Comparison of ENCODE assay signal across 16 mouse cellular contexts in the genomic region with DNA sequence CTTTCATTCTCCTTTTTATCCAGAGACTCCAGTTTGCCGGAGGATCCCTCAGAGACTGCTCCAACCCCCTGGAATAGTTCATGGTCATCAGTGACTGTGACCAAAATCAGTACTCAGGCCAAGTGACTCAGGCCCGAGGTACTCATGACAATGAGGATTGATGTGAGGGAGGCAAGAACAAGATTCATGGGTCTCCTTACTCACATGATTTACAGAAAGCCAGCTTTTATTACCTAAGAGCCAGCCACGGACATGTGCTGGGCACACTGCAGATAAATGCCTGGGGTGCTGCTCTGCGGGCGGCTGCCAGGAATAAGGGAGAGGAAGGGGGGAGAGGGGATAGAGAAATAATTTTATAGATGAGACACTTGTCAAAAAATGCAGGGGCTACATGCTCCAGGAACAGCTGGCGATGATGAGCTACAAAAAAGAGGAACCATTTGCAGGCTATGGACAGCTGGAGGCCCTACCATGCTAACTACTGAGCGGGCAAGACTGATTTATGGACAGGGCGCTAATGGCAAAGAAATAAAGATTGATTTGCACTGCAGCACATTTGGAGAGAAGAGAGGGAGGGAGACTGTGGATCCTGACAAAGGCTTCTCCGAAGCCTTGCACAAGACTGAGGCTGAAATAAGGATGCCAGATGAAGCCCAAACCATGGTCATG.
DNase-seq lines count a peak whose midpoint lies in the region; ATAC-seq lines count a peak whose summit lies in the region.
"Had no signal": no experiment of that assay in that cellular context is flagged by ENCODE, and none has a peak within 500 bp of the region (broad histone marks: within the 10 kb centered on the region; RNA-seq: fewer than 3 reads in every experiment).

No protein-coding gene starts in this region.

- no peak overlapping the region for H3K4me3 ChIP-seq in kidney, embryonic 14.5 days (ENCODE audit: low read length)
- H3K4me3 ChIP-seq in kidney, embryonic 16.5 days (ENCODE audit: low read length): no peak overlapping the region
- H3K4me3 ChIP-seq in hindbrain, embryonic 14.5 days (replicated peaks; ENCODE audit: low read length): no peak overlapping the region
- H3K4me3 ChIP-seq in neural tube, embryonic 13.5 days: no peak overlapping the region
- H3K4me3 ChIP-seq: limb, embryonic 13.5 days had no signal

- H3K9me3 ChIP-seq in kidney, embryonic 14.5 days (ENCODE audit: control insufficient read depth, low read length): no peaks in the 10 kb centered on the region
- no peaks in the 10 kb centered on the region for H3K9me3 ChIP-seq in kidney, embryonic 16.5 days (ENCODE audit: low read length)
- no peaks in the 10 kb centered on the region for H3K9me3 ChIP-seq in hindbrain, embryonic 14.5 days (ENCODE audit: control insufficient read depth, low read length)
- no peaks in the 10 kb centered on the region for H3K9me3 ChIP-seq in neural tube, embryonic 13.5 days
- H3K9me3 ChIP-seq: limb, embryonic 13.5 days had no signal

- no peaks in the 10 kb centered on the region for H3K36me3 ChIP-seq in kidney, embryonic 14.5 days (ENCODE audit: control insufficient read depth, insufficient read depth, low read length)
- H3K36me3 ChIP-seq in kidney, embryonic 16.5 days (ENCODE audit: insufficient read depth, low read length): no peaks in the 10 kb centered on the region
- no peaks in the 10 kb centered on the region for H3K36me3 ChIP-seq in hindbrain, embryonic 14.5 days (replicated peaks; ENCODE audit: control insufficient read depth, insufficient read depth)
- H3K36me3 ChIP-seq in neural tube, embryonic 13.5 days: no peaks in the 10 kb centered on the region
- H3K36me3 ChIP-seq: limb, embryonic 13.5 days had no signal

- intact Hi-C loops in left cerebral cortex, postnatal 4 days (cut with DNase I): no loop called here

- WGBS in kidney, embryonic 14.5 days: 29% methylated on average over 9 of the region's 9 CpGs
- 33% methylated on average over 9 of the region's 9 CpGs for WGBS in kidney, embryonic 16.5 days
- 59% methylated on average over 9 of the region's 9 CpGs for WGBS in hindbrain, embryonic 14.5 days
- 15% methylated on average over 9 of the region's 9 CpGs for WGBS in neural tube, embryonic 13.5 days

- H3K27me3 ChIP-seq in kidney, embryonic 14.5 days (ENCODE audit: control insufficient read depth, insufficient read depth, low read length): no peaks in the 10 kb centered on the region
- no peaks in the 10 kb centered on the region for H3K27me3 ChIP-seq in kidney, embryonic 16.5 days (ENCODE audit: insufficient read depth, low read length)
- H3K27me3 ChIP-seq in hindbrain, embryonic 14.5 days (ENCODE audit: control insufficient read depth, insufficient read depth, low read length): no peaks in the 10 kb centered on the region
- no peaks in the 10 kb centered on the region for H3K27me3 ChIP-seq in neural tube, embryonic 13.5 days
- H3K27me3 ChIP-seq: limb, embryonic 13.5 days had no signal

- no peak overlapping the region for H3K9ac ChIP-seq in kidney, embryonic 14.5 days (ENCODE audit: low read depth, low read length)
- no peak overlapping the region for H3K9ac ChIP-seq in kidney, embryonic 16.5 days (replicated peaks; ENCODE audit: low read length)
- H3K9ac ChIP-seq in hindbrain, embryonic 14.5 days: no peak overlapping the region
- H3K9ac ChIP-seq in neural tube, embryonic 13.5 days: 0 out of 2 replicates have a peak overlapping the region, but pooled peaks have one; percentile 17
- H3K9ac ChIP-seq: limb, embryonic 13.5 days; liver, embryonic 14.5 days had no signal

- H3K4me1 ChIP-seq in kidney, embryonic 14.5 days (ENCODE audit: control insufficient read depth, insufficient read depth, low read length): 0 out of 2 replicates have a peak, but pooled peaks cover 4% of the 10 kb centered on the region
- H3K4me1 ChIP-seq in kidney, embryonic 16.5 days (ENCODE audit: insufficient read depth, low read length): no peaks in the 10 kb centered on the region
- 0 out of 2 replicates have a peak, but pooled peaks cover 3% of the 10 kb centered on the region for H3K4me1 ChIP-seq in hindbrain, embryonic 14.5 days (replicated peaks; ENCODE audit: control insufficient read depth, insufficient read depth, low read length)
- H3K4me1 ChIP-seq in neural tube, embryonic 13.5 days (replicated peaks): peaks cover 27% of the 10 kb centered on the region

- no peak overlapping the region for H3K4me2 ChIP-seq in kidney, embryonic 14.5 days (replicated peaks; ENCODE audit: low read depth, low read length)
- H3K4me2 ChIP-seq in kidney, embryonic 16.5 days (replicated peaks; ENCODE audit: low read depth, low read length): no peak overlapping the region
- H3K4me2 ChIP-seq in hindbrain, embryonic 14.5 days (replicated peaks): no peak overlapping the region
- peak overlapping the region; percentile 16; the same call in 1 of the 2 replicates for H3K4me2 ChIP-seq in neural tube, embryonic 13.5 days
- H3K4me2 ChIP-seq: limb, embryonic 13.5 days had no signal

- no peak overlapping the region for H3K27ac ChIP-seq in kidney, embryonic 14.5 days (ENCODE audit: low read depth, low read length)
- no peak overlapping the region for H3K27ac ChIP-seq in kidney, embryonic 16.5 days (ENCODE audit: low read length)
- H3K27ac ChIP-seq in hindbrain, embryonic 14.5 days: peak overlapping the region; percentile 67
- H3K27ac ChIP-seq in neural tube, embryonic 13.5 days (replicated peaks): peak overlapping the region; percentile 89
- H3K27ac ChIP-seq: limb, embryonic 13.5 days; liver, embryonic 14.5 days had no signal

- DNase-seq in adrenal gland, postnatal 36 days: peak; percentile 65 to 76
- DNase-seq in hindbrain, embryonic 14.5 days (ENCODE audit: low spot score): peak; percentile 55
- no peak for DNase-seq in left cerebral cortex, adult 8-10 months (ENCODE audit: low spot score in 2 of 2)
- DNase-seq in left cerebral cortex, postnatal 4 days: no peak
- DNase-seq in urinary bladder, postnatal 36 days (ENCODE audit: low spot score in 2 of 2): no peak
- DNase-seq: cerebellum, adult 2 months; heart, postnatal 4 days; kidney, postnatal 36 days; layer of hippocampus, adult 9-11 months had no signal

- 0 out of 2 replicates have a peak, but pooled peaks have one; percentile 12 for ATAC-seq in kidney, embryonic 14.5 days (ENCODE audit: low FRiP score, low TSS enrichment)
- no peak for ATAC-seq in kidney, embryonic 16.5 days (ENCODE audit: low FRiP score, low TSS enrichment)
- peak; percentile 65 for ATAC-seq in hindbrain, embryonic 14.5 days (ENCODE audit: low FRiP score)
- ATAC-seq in neural tube, embryonic 13.5 days (ENCODE audit: low read depth): peak; percentile 89
- ATAC-seq: intestine, postnatal 0 days; lung, postnatal 0 days had no signal

Comparison
In these comparisons a context has a peak if more than half of its experiments do, and no peak if none do; other contexts are left out.
1. H3K27ac ChIP-seq: peak in hindbrain, embryonic 14.5 days (single experiment) and neural tube, embryonic 13.5 days (single experiment); none in kidney, embryonic 14.5 days (single experiment) and kidney, embryonic 16.5 days (single experiment).
2. DNase-seq: peak in adrenal gland, postnatal 36 days (2 of 2) and hindbrain, embryonic 14.5 days (single experiment); none in left cerebral cortex, adult 8-10 months (0 of 2), left cerebral cortex, postnatal 4 days (single experiment) and urinary bladder, postnatal 36 days (0 of 2).